16 mouse cellular contexts compared by ENCODE assay signal in the genomic region with DNA sequence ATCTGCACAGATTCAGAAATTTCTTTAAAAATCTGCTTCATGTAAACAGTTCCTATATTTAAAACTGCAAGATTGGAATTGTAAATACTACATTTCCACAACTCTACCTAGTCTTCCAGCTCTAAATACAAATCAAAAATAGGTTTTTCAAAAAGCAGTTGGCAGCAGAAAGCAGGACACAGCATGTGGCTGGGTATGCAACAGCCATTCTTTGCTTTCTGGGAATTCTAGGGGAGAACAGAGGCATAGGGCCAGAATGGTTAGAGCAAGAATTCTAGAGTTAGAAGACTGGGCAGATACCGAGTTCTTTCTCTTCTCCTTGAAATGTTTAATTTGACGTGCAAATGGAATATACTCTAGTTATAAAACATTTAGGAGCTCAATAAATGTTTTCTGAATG.
A peak's percentile ranks its signal among the peaks of the same experiment; 100 is the strongest.
DNase-seq lines count a peak whose midpoint lies in the region; ATAC-seq and TF ChIP-seq lines count a peak whose summit lies in the region.
"Had no signal": no experiment of that assay in that cellular context is flagged by ENCODE, and none has a peak within 500 bp of the region (broad histone marks: within the 10 kb centered on the region; RNA-seq: fewer than 3 reads in every experiment).

No protein-coding gene starts in this region.

- H3K4me2 ChIP-seq in embryonic facial prominence, embryonic 14.5 days (ENCODE audit: low read depth, low read length) = no peak overlapping the region
- H3K4me2 ChIP-seq: hindbrain, embryonic 12.5 days; intestine, embryonic 15.5 days had no signal

- 66% methylated on average over 2 of the region's 2 CpGs for WGBS in embryonic facial prominence, embryonic 14.5 days
- WGBS in embryonic facial prominence, embryonic 10.5 days = 86% methylated on average over 2 of the region's 2 CpGs

- intact Hi-C loops in left cerebral cortex, adult 2 months (cut with DNase I) = no loop called here

- H3K4me1 ChIP-seq in embryonic facial prominence, embryonic 14.5 days (ENCODE audit: control insufficient read depth, insufficient read depth, low read length) = no peaks in the 10 kb centered on the region
- H3K4me1 ChIP-seq in embryonic facial prominence, embryonic 10.5 days = no peaks in the 10 kb centered on the region
- H3K4me1 ChIP-seq: heart, embryonic 10.5 days; hindbrain, embryonic 12.5 days; intestine, embryonic 15.5 days had no signal

- H3K27me3 ChIP-seq in embryonic facial prominence, embryonic 14.5 days (replicated peaks; ENCODE audit: control insufficient read depth, insufficient read depth, low read length) = no peaks in the 10 kb centered on the region
- H3K27me3 ChIP-seq in embryonic facial prominence, embryonic 10.5 days (replicated peaks; ENCODE audit: low read depth, poor library complexity, severe bottlenecking) = no peaks in the 10 kb centered on the region
- H3K27me3 ChIP-seq: hindbrain, embryonic 12.5 days; intestine, embryonic 15.5 days had no signal

- no peak for ATAC-seq in embryonic facial prominence, embryonic 14.5 days (ENCODE audit: low read depth)
- ATAC-seq: forebrain, embryonic 16.5 days; intestine, embryonic 15.5 days had no signal

- no peak for DNase-seq in embryonic facial prominence, embryonic 14.5 days (ENCODE audit: low spot score)
- DNase-seq in embryonic facial prominence, embryonic 10.5 days (ENCODE audit: low spot score) = no peak
- DNase-seq in left cerebral cortex, adult 11 months (ENCODE audit: low spot score) = peak; percentile 7
- no peak for DNase-seq in left cerebral cortex, adult 2 months (ENCODE audit: extremely low spot score in 1 of 2, low spot score in 2 of 2)
- peak; percentile 18 for DNase-seq in brain, adult 2 months (ENCODE audit: low read depth, low spot score)
- DNase-seq in heart, adult 8-10 months (ENCODE audit: low spot score) = no peak
- DNase-seq: adrenal gland, postnatal 10 days; gastrocnemius, postnatal 36 days; heart, adult 11 months; heart, postnatal 10 days; heart, postnatal 4 days; kidney, adult 18-20 months had no signal

- no peaks in the 10 kb centered on the region for H3K36me3 ChIP-seq in embryonic facial prominence, embryonic 14.5 days (ENCODE audit: control insufficient read depth, insufficient read depth, low read length)
- H3K36me3 ChIP-seq in embryonic facial prominence, embryonic 10.5 days (replicated peaks) = no peaks in the 10 kb centered on the region
- H3K36me3 ChIP-seq: heart, embryonic 10.5 days; hindbrain, embryonic 12.5 days; intestine, embryonic 15.5 days had no signal

- no peaks in the 10 kb centered on the region for H3K9me3 ChIP-seq in embryonic facial prominence, embryonic 14.5 days (ENCODE audit: control insufficient read depth, low read length)
- H3K9me3 ChIP-seq in embryonic facial prominence, embryonic 10.5 days = no peaks in the 10 kb centered on the region
- H3K9me3 ChIP-seq: heart, embryonic 10.5 days; hindbrain, embryonic 12.5 days; intestine, embryonic 15.5 days had no signal

- no peak overlapping the region for H3K4me3 ChIP-seq in embryonic facial prominence, embryonic 14.5 days (ENCODE audit: low read depth, low read length)
- H3K4me3 ChIP-seq in embryonic facial prominence, embryonic 10.5 days = no peak overlapping the region
- H3K4me3 ChIP-seq in left cerebral cortex, adult 2 months = no peak overlapping the region
- H3K4me3 ChIP-seq: heart, embryonic 10.5 days; hindbrain, embryonic 12.5 days; intestine, embryonic 15.5 days had no signal

- H3K9ac ChIP-seq in embryonic facial prominence, embryonic 14.5 days (ENCODE audit: low read depth, low read length) = no peak overlapping the region
- H3K9ac ChIP-seq: hindbrain, embryonic 12.5 days; intestine, embryonic 15.5 days had no signal

- TF ChIP-seq CTCF in left cerebral cortex, adult 2 months (IDR thresholded peaks at IDR 0.05) = no peak

- H3K27ac ChIP-seq in embryonic facial prominence, embryonic 14.5 days (replicated peaks; ENCODE audit: low read depth, low read length) = peak overlapping the region; percentile 28; the same call in 1 of the 2 replicates
- H3K27ac ChIP-seq in embryonic facial prominence, embryonic 10.5 days (replicated peaks) = no peak overlapping the region
- H3K27ac ChIP-seq in left cerebral cortex, adult 2 months = no peak overlapping the region
- H3K27ac ChIP-seq: heart, embryonic 10.5 days; hindbrain, embryonic 12.5 days; intestine, embryonic 15.5 days had no signal

Comparison
In these comparisons a context has a peak if more than half of its experiments do, and no peak if none do; other contexts are left out.
1. DNase-seq: peak in left cerebral cortex, adult 11 months (single experiment) and brain, adult 2 months (single experiment); none in embryonic facial prominence, embryonic 14.5 days (single experiment), embryonic facial prominence, embryonic 10.5 days (single experiment), left cerebral cortex, adult 2 months (0 of 2) and heart, adult 8-10 months (single experiment).